Mouse (Mus musculus) lung, adult 2 months (tissue): Measurements from ENCODE around the gene Fam198a.

Experiments
- CTCF ChIP-seq: fragments of 200-500 bp; IDR thresholded peaks from 2 replicates; pipeline ENCODE4 v1.5.1; 2011; ENCODE audit warnings: mild to moderate bottlenecking, low read length, control low read depth; ENCODE audit not compliant: insufficient read depth
- POLR2A ChIP-seq: fragments of 200-500 bp; IDR thresholded peaks from 2 replicates; pipeline ENCODE4 v1.6.1; 2011; ENCODE audit warnings: low read depth, mild to moderate bottlenecking, control low read depth, low read length, borderline replicate concordance; ENCODE audit errors: extremely low read depth

DNA sequence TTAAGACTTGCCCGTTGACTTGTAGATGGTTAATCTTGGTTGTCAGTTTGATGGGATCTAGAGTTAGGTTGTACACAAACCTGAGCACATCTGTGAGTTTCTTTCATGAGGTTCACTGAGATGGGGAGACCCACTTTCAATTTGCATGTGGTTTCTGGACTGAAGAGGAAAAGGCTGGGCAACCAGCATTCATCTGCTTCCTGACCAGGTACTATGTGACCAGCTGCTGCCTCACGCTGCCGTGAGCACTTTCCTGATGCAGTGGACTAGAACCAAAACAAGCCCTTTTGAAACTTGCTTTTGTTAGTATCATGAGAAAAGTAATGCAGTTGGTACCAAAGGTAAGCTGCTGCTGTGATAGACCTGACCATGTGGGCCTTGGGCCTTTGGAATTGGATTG, 7.8 kb upstream of the Fam198a start:
- TF ChIP-seq POLR2A (no peak), CTCF (no peak)
